Mouse (Mus musculus) lung, adult 2 months (tissue): Measurements from ENCODE around the gene Adamts17.

ENCODE experiments used
- CTCF ChIP-seq: fragments of 200-500 bp; IDR thresholded peaks from 2 replicates; pipeline ENCODE4 v1.5.1; 2011; ENCODE audit warnings: mild to moderate bottlenecking, low read length, control low read depth; ENCODE audit not compliant: insufficient read depth
- POLR2A ChIP-seq: fragments of 200-500 bp; IDR thresholded peaks from 2 replicates; pipeline ENCODE4 v1.6.1; 2011; ENCODE audit warnings: low read depth, mild to moderate bottlenecking, control low read depth, low read length, borderline replicate concordance; ENCODE audit errors: extremely low read depth

DNA sequence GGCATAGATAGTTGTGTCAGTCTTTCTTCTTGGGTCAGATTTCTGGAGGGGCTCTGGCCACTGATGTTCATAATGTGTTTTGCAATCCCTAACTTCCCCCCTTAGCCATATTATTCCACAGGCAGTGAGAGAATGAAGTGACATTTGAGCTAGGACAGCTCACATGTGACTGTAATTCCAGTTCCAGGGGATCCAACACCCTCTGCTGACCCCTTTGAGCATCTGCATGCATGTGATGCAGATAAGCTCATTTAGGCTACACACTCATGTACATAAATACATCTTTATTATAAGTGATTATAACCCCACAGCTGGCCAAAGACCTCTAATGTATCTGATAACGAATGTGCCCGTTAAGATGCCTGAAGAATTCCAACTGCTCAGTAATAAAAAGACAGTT lies 33.7 kb downstream of the Adamts17 start:
- TF ChIP-seq POLR2A, result no peak
- no peak for TF ChIP-seq CTCF
